In genomic region chr5:100822826-100823225, GRCm38 (mm10) we compare ENCODE assay signal across 16 mouse cellular contexts.
"Had no signal": no experiment of that assay in that cellular context is flagged by ENCODE, and none has a peak within 500 bp of the region (broad histone marks: within the 10 kb centered on the region; RNA-seq: fewer than 3 reads in every experiment).

No protein-coding gene starts in this region.

- ATAC-seq: intestine, embryonic 16.5 days; liver, postnatal 0 days had no signal

- H3K9ac ChIP-seq: limb, embryonic 12.5 days; liver, embryonic 13.5 days; liver, postnatal 0 days; lung, embryonic 15.5 days; neural tube, embryonic 15.5 days had no signal

- H3K9me3 ChIP-seq: limb, embryonic 12.5 days; liver, embryonic 13.5 days; lung, embryonic 15.5 days; midbrain, embryonic 10.5 days; neural tube, embryonic 15.5 days had no signal

- H3K4me3 ChIP-seq: limb, embryonic 12.5 days; liver, embryonic 13.5 days; lung, embryonic 15.5 days; midbrain, embryonic 10.5 days; myocyte; neural tube, embryonic 15.5 days had no signal

- H3K4me2 ChIP-seq: limb, embryonic 12.5 days; liver, embryonic 13.5 days; lung, embryonic 15.5 days; neural tube, embryonic 15.5 days had no signal

- H3K27me3 ChIP-seq: limb, embryonic 12.5 days; liver, embryonic 13.5 days; lung, embryonic 15.5 days; neural tube, embryonic 15.5 days had no signal

- H3K36me3 ChIP-seq: limb, embryonic 12.5 days; lung, embryonic 15.5 days; neural tube, embryonic 15.5 days had no signal

- DNase-seq: kidney, adult 8-10 months; kidney, postnatal 25 days; layer of hippocampus, adult 9-11 months; layer of hippocampus, postnatal 36 days; liver; liver, embryonic 13.5 days; liver, postnatal 0 days; midbrain, embryonic 14.5 days; right cerebral cortex, adult 18-20 months; right cerebral cortex, postnatal 25 days had no signal

- H3K27ac ChIP-seq: limb, embryonic 12.5 days; liver, embryonic 13.5 days; lung, embryonic 15.5 days; midbrain, embryonic 10.5 days; neural tube, embryonic 15.5 days had no signal
